Mouse (Mus musculus): ENCODE results near the gene Tardbp. TPM values are rescaled to one million over a fixed set of nuclear protein-coding genes. Genes with fewer than 3 reads are reported as not detected.

Gene Tardbp
- total RNA-seq, 2 experiments from 2014 or later: 178 to 201 TPM

- intact Hi-C loops (cut with DNase I): no loop called here
- peak; percentile 83 to 84 for DNase-seq (ENCODE audit: low spot score in 2 of 2)
Measured at GRCm38 (mm10) chr4:148607758-148608157, 19.1 kb downstream of the Tardbp start.

- intact Hi-C loops (cut with DNase I): no loop called here
- DNase-seq (ENCODE audit: low spot score in 2 of 2): peak; percentile 66 to 76
Measured at GRCm38 (mm10) chr4:148604541-148605165, 22.2 kb downstream of the Tardbp start.

GRCm38 (mm10) chr4:148604141-148604540 lies 22.7 kb downstream of the Tardbp start:
- intact Hi-C loops (cut with DNase I): no loop called here
- DNase-seq (ENCODE audit: low spot score in 2 of 2): peak; percentile 68 to 70

GRCm38 (mm10) chr4:148603376-148604139 lies 23.3 kb downstream of the Tardbp start:
- intact Hi-C loops (cut with DNase I): no loop called here
- peak in 1 of 2 experiments; percentile 49 for DNase-seq (ENCODE audit: low spot score in 2 of 2)

- DNase-seq (ENCODE audit: low spot score in 2 of 2): no peak
- intact Hi-C loops (cut with DNase I): no loop called here
Measured at GRCm38 (mm10) chr4:148602357-148603120, 24.3 kb downstream of the Tardbp start, which contains the start of gene Masp2. Masp2 (plus strand) TSS chr4:148602554.

- intact Hi-C loops (cut with DNase I): no loop called here
- DNase-seq (ENCODE audit: low spot score in 2 of 2): no peak
Measured at GRCm38 (mm10) chr4:148601871-148602270, 24.9 kb downstream of the Tardbp start.

GRCm38 (mm10) chr4:148600316-148600715 lies 26.5 kb downstream of the Tardbp start:
- no peak for DNase-seq (ENCODE audit: low spot score in 2 of 2)
- intact Hi-C loops (cut with DNase I): no loop called here

- no peak for DNase-seq (ENCODE audit: low spot score in 2 of 2)
- intact Hi-C loops (cut with DNase I): no loop called here
Measured at GRCm38 (mm10) chr4:148598826-148599225, 28.0 kb downstream of the Tardbp start.

GRCm38 (mm10) chr4:148596731-148597130 lies 30.1 kb downstream of the Tardbp start:
- intact Hi-C loops (cut with DNase I): no loop called here
- DNase-seq (ENCODE audit: low spot score in 2 of 2): no peak

GRCm38 (mm10) chr4:148595916-148596315 lies 30.9 kb downstream of the Tardbp start:
- intact Hi-C loops (cut with DNase I): no loop called here

GRCm38 (mm10) chr4:148593996-148594395 lies 32.8 kb downstream of the Tardbp start:
- DNase-seq (ENCODE audit: low spot score in 2 of 2): no peak
- intact Hi-C loops (cut with DNase I): no loop called here

More at GRCm38 (mm10) chr4:148595916-148596315, 30.9 kb downstream of the Tardbp start:
- no peak for DNase-seq (ENCODE audit: low spot score in 2 of 2)

- peak; percentile 37 to 45 for DNase-seq (ENCODE audit: low spot score in 2 of 2)
- intact Hi-C loops (cut with DNase I): no loop called here
Measured at GRCm38 (mm10) chr4:148591637-148592380, 35.0 kb downstream of the Tardbp start.

- intact Hi-C loops (cut with DNase I): no loop called here
- peak; percentile 98 for DNase-seq (ENCODE audit: low spot score in 2 of 2)
Measured at GRCm38 (mm10) chr4:148591171-148591630, 35.6 kb downstream of the Tardbp start, which contains the start of gene Srm. Srm (plus strand) TSS chr4:148591503.

- DNase-seq (ENCODE audit: low spot score in 2 of 2): peak in 1 of 2 experiments; percentile 49
- intact Hi-C loops (cut with DNase I): no loop called here
Measured at GRCm38 (mm10) chr4:148590421-148591170, 36.2 kb downstream of the Tardbp start.

GRCm38 (mm10) chr4:148589565-148589964 lies 37.3 kb downstream of the Tardbp start:
- intact Hi-C loops (cut with DNase I): no loop called here
- DNase-seq (ENCODE audit: low spot score in 2 of 2): no peak

- peak; percentile 38 to 47 for DNase-seq (ENCODE audit: low spot score in 2 of 2)
- intact Hi-C loops (cut with DNase I): no loop called here
Measured at GRCm38 (mm10) chr4:148588793-148589192, 38.0 kb downstream of the Tardbp start.

GRCm38 (mm10) chr4:148586648-148587047 lies 40.2 kb downstream of the Tardbp start:
- intact Hi-C loops (cut with DNase I): no loop called here

GRCm38 (mm10) chr4:148583257-148583656 lies 43.6 kb downstream of the Tardbp start:
- DNase-seq (ENCODE audit: low spot score in 2 of 2): no peak
- intact Hi-C loops (cut with DNase I): no loop called here

More at GRCm38 (mm10) chr4:148586648-148587047, 40.2 kb downstream of the Tardbp start:
- DNase-seq (ENCODE audit: low spot score in 2 of 2): no peak
